Mouse (Mus musculus): ENCODE results near the gene Tbcel. TPM values are rescaled to one million over a fixed set of nuclear protein-coding genes. Genes with fewer than 3 reads are reported as not detected.
A peak's percentile ranks its signal among the peaks of the same experiment; 100 is the strongest.

Tbcel gene
- total and polyA plus RNA-seq, 2 experiments from 2014 or later = 3.8 to 22.6 TPM

DNA sequence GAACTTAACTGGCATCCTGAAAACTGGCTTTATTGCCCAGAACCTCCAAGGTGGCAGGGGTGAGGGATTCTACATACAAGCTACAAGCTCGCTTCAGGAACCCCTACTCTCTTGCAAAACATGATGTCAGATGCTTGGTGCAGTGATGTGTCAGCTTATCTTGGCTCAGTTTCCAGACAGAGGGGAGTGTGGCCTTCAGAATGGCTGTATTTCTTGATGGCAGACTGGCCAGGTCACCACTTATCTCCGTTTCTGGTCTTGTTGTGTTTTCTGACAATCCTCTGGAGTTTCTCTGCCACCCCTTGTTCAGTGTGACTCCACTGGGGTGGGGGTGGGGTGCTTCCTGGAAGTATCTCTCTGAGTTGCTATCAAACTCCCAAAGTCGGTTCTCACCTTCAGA lies 24.3 kb upstream of the Tbcel start:
- Histone ChIP-seq H3K4me1 (ENCODE audit: insufficient read depth, low read length) (peaks cover 17% of the 10 kb centered on the region), H3K9me3 (ENCODE audit: low read length) (no peaks in the 10 kb centered on the region), H3K27ac (no peak overlapping the region), H3K27me3 (ENCODE audit: insufficient read depth, low read length) (no peaks in the 10 kb centered on the region), H3K4me3 (ENCODE audit: low read length) (no peak overlapping the region), H3K36me3 (ENCODE audit: insufficient read depth, low read length) (no peaks in the 10 kb centered on the region), H3K4me2 (ENCODE audit: low read depth, low read length) (no peak overlapping the region), H3K9ac (replicated peaks; ENCODE audit: low read length) (no peak overlapping the region)
- 60% methylated on average over 3 of the region's 3 CpGs for WGBS
- TF ChIP-seq CTCF (IDR thresholded peaks at IDR 0.05; ENCODE audit: low read depth) = no peak
- ATAC-seq (no peak), DNase-seq (ENCODE audit: low spot score) (no peak)

GRCm38 (mm10) chr9:42530221-42531152 lies 22.9 kb upstream of the Tbcel start:
- 25% methylated on average over 7 of the region's 7 CpGs for WGBS
- Histone ChIP-seq H3K4me1 (ENCODE audit: insufficient read depth, low read length) (peaks cover 17% of the 10 kb centered on the region), H3K36me3 (ENCODE audit: insufficient read depth, low read length) (no peaks in the 10 kb centered on the region), H3K9ac (replicated peaks; ENCODE audit: low read length) (peak overlapping the region; percentile 35; the same call in 1 of the 2 replicates), H3K27me3 (ENCODE audit: insufficient read depth, low read length) (no peaks in the 10 kb centered on the region), H3K4me3 (ENCODE audit: low read length) (no peak overlapping the region), H3K9me3 (ENCODE audit: low read length) (no peaks in the 10 kb centered on the region), H3K27ac (peak overlapping the region; percentile 82), H3K4me2 (ENCODE audit: low read depth, low read length) (0 out of 2 replicates have a peak overlapping the region, but pooled peaks have one; percentile 3)
- no peak for TF ChIP-seq CTCF (IDR thresholded peaks at IDR 0.05; ENCODE audit: low read depth)
- ATAC-seq = peak; percentile 83
- DNase-seq (ENCODE audit: low spot score) = peak; percentile 75

DNA sequence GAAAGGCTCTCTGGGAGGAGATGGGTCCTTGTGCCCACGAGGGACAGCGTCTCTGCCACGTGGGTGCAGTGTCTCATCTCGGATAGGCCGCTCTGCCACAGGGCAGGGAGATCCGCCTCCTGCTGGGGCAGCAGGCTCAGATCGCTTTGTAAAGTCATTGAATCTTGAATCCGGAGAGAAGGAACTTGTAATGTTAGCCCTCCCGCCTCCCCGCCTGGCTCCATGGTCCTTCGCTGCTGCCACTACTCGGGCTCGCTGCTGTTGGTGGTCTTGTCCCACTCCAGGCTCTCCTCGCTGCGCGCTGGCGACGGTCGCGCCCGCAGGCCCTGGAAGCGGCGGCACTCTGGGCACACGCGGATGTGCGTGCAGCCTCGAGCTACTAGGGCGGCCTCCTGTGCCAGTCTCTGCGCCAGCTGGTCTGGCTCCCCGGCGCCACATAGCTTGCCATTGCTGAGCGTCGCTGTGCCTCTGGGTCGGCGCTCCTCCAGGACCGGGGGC lies 13.0 kb upstream of the Tbcel start:
- DNase-seq (ENCODE audit: low spot score) (peak; percentile 69), ATAC-seq (peak; percentile 88)
- TF ChIP-seq CTCF (IDR thresholded peaks at IDR 0.05; ENCODE audit: low read depth) = peak; percentile 26
- WGBS = 5% methylated on average over 36 of the region's 36 CpGs
- H3K4me3 ChIP-seq (ENCODE audit: low read length) = peak overlapping the region; percentile 23
- H3K9ac ChIP-seq (replicated peaks; ENCODE audit: low read length) = no peak overlapping the region; the same call in 1 of the 2 replicates
- H3K4me1 ChIP-seq (ENCODE audit: insufficient read depth, low read length) = peaks cover 11% of the 10 kb centered on the region
- H3K9me3 ChIP-seq (ENCODE audit: low read length) = no peaks in the 10 kb centered on the region
- peak overlapping the region; percentile 59 for H3K4me2 ChIP-seq (ENCODE audit: low read depth, low read length)
- no peaks in the 10 kb centered on the region; the same call in 1 of the 2 replicates for H3K36me3 ChIP-seq (ENCODE audit: insufficient read depth, low read length)
- peak overlapping the region; percentile 65 for H3K27ac ChIP-seq
- H3K27me3 ChIP-seq (ENCODE audit: insufficient read depth, low read length) = no peaks in the 10 kb centered on the region

GRCm38 (mm10) chr9:42518163-42518562 lies 10.6 kb upstream of the Tbcel start:
- no peak overlapping the region for H3K4me2 ChIP-seq (ENCODE audit: low read depth, low read length)
- no peaks in the 10 kb centered on the region; the same call in 1 of the 2 replicates for H3K36me3 ChIP-seq (ENCODE audit: insufficient read depth, low read length)
- 43% methylated on average over 14 of the region's 14 CpGs for WGBS
- ATAC-seq (no peak), DNase-seq (ENCODE audit: low spot score) (peak; percentile 25)
- no peak for TF ChIP-seq CTCF (IDR thresholded peaks at IDR 0.05; ENCODE audit: low read depth)
- H3K9me3 ChIP-seq (ENCODE audit: low read length) = no peaks in the 10 kb centered on the region
- no peak overlapping the region for H3K9ac ChIP-seq (replicated peaks; ENCODE audit: low read length)
- no peak overlapping the region for H3K4me3 ChIP-seq (ENCODE audit: low read length)
- H3K4me1 ChIP-seq (ENCODE audit: insufficient read depth, low read length) = peaks cover 15% of the 10 kb centered on the region
- H3K27me3 ChIP-seq (ENCODE audit: insufficient read depth, low read length) = no peaks in the 10 kb centered on the region
- no peak overlapping the region for H3K27ac ChIP-seq

- no peak for TF ChIP-seq CTCF (IDR thresholded peaks at IDR 0.05; ENCODE audit: low read depth)
- Histone ChIP-seq H3K27me3 (ENCODE audit: insufficient read depth, low read length) (no peaks in the 10 kb centered on the region), H3K9ac (replicated peaks; ENCODE audit: low read length) (no peak overlapping the region), H3K27ac (no peak overlapping the region), H3K4me1 (ENCODE audit: insufficient read depth, low read length) (0 out of 2 replicates have a peak, but pooled peaks cover 6% of the 10 kb centered on the region), H3K4me3 (ENCODE audit: low read length) (no peak overlapping the region), H3K4me2 (ENCODE audit: low read depth, low read length) (no peak overlapping the region), H3K9me3 (ENCODE audit: low read length) (no peaks in the 10 kb centered on the region), H3K36me3 (ENCODE audit: insufficient read depth, low read length) (no peaks in the 10 kb centered on the region)
- 28% methylated on average over 5 of the region's 5 CpGs for WGBS
- no peak for ATAC-seq
- DNase-seq (ENCODE audit: low spot score) = peak; percentile 13
Observed at GRCm38 (mm10) chr9:42513159-42513558, 5.5 kb upstream of the Tbcel start.

DNA sequence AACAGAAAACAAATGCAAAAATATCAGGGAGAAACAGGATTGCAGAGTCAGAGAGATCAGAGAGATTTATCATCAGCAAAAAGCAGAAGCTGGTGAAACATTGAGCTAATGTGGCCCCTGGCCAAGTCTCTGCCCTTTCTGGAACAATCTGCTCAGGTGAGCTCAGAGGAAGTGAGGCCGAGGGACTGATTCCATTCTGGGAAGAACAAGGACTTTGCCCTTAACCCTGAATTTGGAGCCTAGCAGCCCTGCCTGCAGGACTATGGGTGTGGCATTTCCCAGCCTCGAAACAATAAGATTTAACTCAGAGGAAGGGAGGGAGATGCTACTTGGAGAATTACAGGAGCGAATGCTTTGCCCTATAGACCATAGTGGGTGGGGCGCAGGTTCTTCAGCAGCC lies 4.7 kb upstream of the Tbcel start:
- ATAC-seq = no peak
- no peak for TF ChIP-seq CTCF (IDR thresholded peaks at IDR 0.05; ENCODE audit: low read depth)
- Histone ChIP-seq H3K27me3 (ENCODE audit: insufficient read depth, low read length) (no peaks in the 10 kb centered on the region), H3K9ac (replicated peaks; ENCODE audit: low read length) (no peak overlapping the region), H3K27ac (no peak overlapping the region), H3K4me2 (ENCODE audit: low read depth, low read length) (no peak overlapping the region), H3K9me3 (ENCODE audit: low read length) (no peaks in the 10 kb centered on the region), H3K4me3 (ENCODE audit: low read length) (no peak overlapping the region), H3K36me3 (ENCODE audit: insufficient read depth, low read length) (no peaks in the 10 kb centered on the region), H3K4me1 (ENCODE audit: insufficient read depth, low read length) (0 out of 2 replicates have a peak, but pooled peaks cover 4% of the 10 kb centered on the region)
- 82% methylated on average over 4 of the region's 4 CpGs for WGBS
- DNase-seq (ENCODE audit: low spot score) = no peak
